Mouse (Mus musculus) hindbrain, postnatal 0 days (tissue): ENCODE measurements at regions not wholly inside any gene's neighbourhood (a gene's known extent, or its start where the extent isn't known, plus 50 kb on each side); places are given as distances from the start of the nearest gene placed in this dataset.

Experiments
- ATAC-seq: fragments of 200-750 bp; cut with Nextera tagmentation; 2 replicates; pipeline ENCODE4 v1.8.0; 2017; ENCODE audit warnings: mild to moderate bottlenecking, moderate TSS enrichment, moderate library complexity
- DNase-seq: peaks from one replicate; pipeline ENCODE4 v3.0.0-alpha.2; 2015; ENCODE audit warnings: low spot score
- H3K27ac ChIP-seq: fragments of 300-500 bp; sonication (generic); 2 replicates; pipeline ENCODE4 v1.5.1; 2014; ENCODE audit warnings: mild to moderate bottlenecking
- H3K27me3 ChIP-seq: fragments of 300-500 bp; sonication (generic); 2 replicates; pipeline ENCODE4 v1.6.1; 2014; ENCODE audit warnings: low read length, mixed read lengths; ENCODE audit not compliant: insufficient read depth
- H3K36me3 ChIP-seq: fragments of 300-500 bp; sonication (generic); 2 replicates; pipeline ENCODE4 v1.6.1; 2014; ENCODE audit warnings: low read length, mixed read lengths; ENCODE audit not compliant: insufficient read depth
- H3K4me1 ChIP-seq: fragments of 300-500 bp; sonication (generic); 2 replicates; pipeline ENCODE4 v1.6.1; 2014; ENCODE audit warnings: antibody characterized with exemption, low read length, mixed read lengths; ENCODE audit not compliant: insufficient read depth
- H3K4me2 ChIP-seq: fragments of 300-500 bp; sonication (generic); 2 replicates; pipeline ENCODE4 v1.6.1; 2014; ENCODE audit warnings: low read depth, mild to moderate bottlenecking, low read length, moderate library complexity, mixed read lengths
- H3K4me3 ChIP-seq: fragments of 300-500 bp; sonication (generic); 2 replicates; pipeline ENCODE4 v1.5.1; 2014; ENCODE audit warnings: low read length
- H3K9ac ChIP-seq: fragments of 300-500 bp; sonication (generic); replicated peaks from 2 replicates; pipeline ENCODE4 v1.6.1; 2014; ENCODE audit warnings: mild to moderate bottlenecking, low read length, moderate library complexity, mixed read lengths
- H3K9me3 ChIP-seq: fragments of 300-500 bp; sonication (generic); 2 replicates; pipeline ENCODE4 v1.6.1; 2016; ENCODE audit warnings: low read length, mixed read lengths
- CTCF ChIP-seq: IDR thresholded peaks from 2 replicates; pipeline ENCODE4 v1.5.1; 2016; ENCODE audit warnings: antibody characterized with exemption, control low read depth, low read depth
- WGBS: fragments of 180-500 bp; shearing (Covaris S2); extraction: QIAGEN DNeasy Blood & Tissue Kit; methylation state at CpG from one replicate; pipeline ENCODE4 v1.1.7; 2014; 5-methylcytosine and 5-hydroxymethylcytosine counted together

- Histone ChIP-seq H3K4me2 (no peak overlapping the region), H3K4me3 (no peak overlapping the region), H3K27me3 (peaks cover 22% of the 10 kb centered on the region), H3K9me3 (no peaks in the 10 kb centered on the region), H3K4me1 (0 out of 2 replicates have a peak, but pooled peaks cover 4% of the 10 kb centered on the region), H3K36me3 (no peaks in the 10 kb centered on the region), H3K27ac (no peak overlapping the region), H3K9ac (no peak overlapping the region)
- DNase-seq (no peak), ATAC-seq (no peak)
- WGBS, result 48% methylated on average over 11 of the region's 11 CpGs
- no peak for TF ChIP-seq CTCF
Measured at GRCm38 (mm10) chr5:106557733-106558132, 51.2 kb upstream of the Gm17304 start.

DNA sequence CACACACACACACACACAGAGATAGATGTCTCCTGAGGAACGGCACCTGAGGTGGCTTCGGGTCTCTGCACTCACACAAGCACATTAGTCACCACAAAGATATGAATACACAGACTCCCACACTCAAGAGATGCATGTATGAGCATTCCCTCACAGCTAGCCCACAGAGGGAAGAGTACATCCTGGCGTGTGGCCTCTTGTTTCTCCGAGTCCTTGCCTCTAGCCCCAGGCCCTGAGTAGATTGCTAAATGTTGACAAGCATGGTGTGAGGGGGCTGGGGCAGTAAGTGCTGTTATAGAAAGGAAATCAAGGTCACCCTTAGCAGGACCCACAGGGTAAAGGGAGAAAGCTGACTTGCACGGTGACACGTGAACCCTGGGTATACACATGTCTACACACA, 69.6 kb upstream of the Gm17304 start:
- no peak overlapping the region for H3K4me3 ChIP-seq
- no peak for TF ChIP-seq CTCF
- H3K36me3 ChIP-seq, result no peaks in the 10 kb centered on the region
- DNase-seq (no peak), ATAC-seq (no peak)
- no peaks in the 10 kb centered on the region for H3K4me1 ChIP-seq
- no peak overlapping the region for H3K27ac ChIP-seq
- H3K27me3 ChIP-seq, result no peaks in the 10 kb centered on the region
- H3K9me3 ChIP-seq, result no peaks in the 10 kb centered on the region
- 78% methylated on average over 6 of the region's 6 CpGs for WGBS
- H3K4me2 ChIP-seq, result no peak overlapping the region
- H3K9ac ChIP-seq, result no peak overlapping the region

GRCm38 (mm10) chr5:106537153-106537552, 71.7 kb upstream of the Gm17304 start:
- no peak for TF ChIP-seq CTCF
- no peaks in the 10 kb centered on the region for H3K4me1 ChIP-seq

GRCm38 (mm10) chr5:106536068-106536467, 72.8 kb upstream of the Gm17304 start:
- Histone ChIP-seq H3K4me2 (no peak overlapping the region), H3K9me3 (no peaks in the 10 kb centered on the region), H3K4me3 (no peak overlapping the region), H3K36me3 (no peaks in the 10 kb centered on the region), H3K27ac (no peak overlapping the region), H3K9ac (no peak overlapping the region), H3K27me3 (no peaks in the 10 kb centered on the region), H3K4me1 (no peaks in the 10 kb centered on the region)
- TF ChIP-seq CTCF, result no peak
- ATAC-seq (no peak), DNase-seq (no peak)
- WGBS, result 60% methylated on average over 5 of the region's 5 CpGs

More at GRCm38 (mm10) chr5:106537153-106537552, 71.7 kb upstream of the Gm17304 start:
- Histone ChIP-seq H3K4me2 (no peak overlapping the region), H3K4me3 (no peak overlapping the region), H3K9me3 (no peaks in the 10 kb centered on the region), H3K27me3 (no peaks in the 10 kb centered on the region), H3K27ac (no peak overlapping the region), H3K9ac (no peak overlapping the region), H3K36me3 (no peaks in the 10 kb centered on the region)
- DNase-seq, result no peak
- no peak for ATAC-seq
- WGBS, result 22% methylated on average over 6 of the region's 6 CpGs

GRCm38 (mm10) chr5:106528811-106529210, 70.8 kb upstream of the Barhl2 start:
- ATAC-seq (no peak), DNase-seq (no peak)
- Histone ChIP-seq H3K4me1 (no peaks in the 10 kb centered on the region), H3K4me2 (no peak overlapping the region), H3K27me3 (no peaks in the 10 kb centered on the region), H3K36me3 (no peaks in the 10 kb centered on the region), H3K9me3 (no peaks in the 10 kb centered on the region), H3K4me3 (no peak overlapping the region), H3K27ac (no peak overlapping the region), H3K9ac (no peak overlapping the region)
- TF ChIP-seq CTCF, result no peak
- 66% methylated on average over 8 of the region's 8 CpGs for WGBS

- H3K9ac ChIP-seq, result no peak overlapping the region
- no peaks in the 10 kb centered on the region for H3K9me3 ChIP-seq
- DNase-seq (peak; percentile 18), ATAC-seq (no peak)
- H3K36me3 ChIP-seq, result no peaks in the 10 kb centered on the region
- no peaks in the 10 kb centered on the region for H3K4me1 ChIP-seq
- H3K27me3 ChIP-seq, result no peaks in the 10 kb centered on the region
- 39% methylated on average over 14 of the region's 14 CpGs for WGBS
- no peak overlapping the region for H3K27ac ChIP-seq
- no peak overlapping the region for H3K4me3 ChIP-seq
- H3K4me2 ChIP-seq, result no peak overlapping the region
- no peak for TF ChIP-seq CTCF
Measured at GRCm38 (mm10) chr5:106527364-106527985, 69.5 kb upstream of the Barhl2 start.

GRCm38 (mm10) chr5:106512423-106513089, 54.6 kb upstream of the Barhl2 start:
- Histone ChIP-seq H3K27me3 (no peaks in the 10 kb centered on the region), H3K36me3 (no peaks in the 10 kb centered on the region), H3K4me1 (no peaks in the 10 kb centered on the region), H3K4me3 (no peak overlapping the region), H3K9ac (no peak overlapping the region), H3K9me3 (no peaks in the 10 kb centered on the region), H3K4me2 (no peak overlapping the region), H3K27ac (no peak overlapping the region)
- no peak for TF ChIP-seq CTCF
- DNase-seq, result peak; percentile 79
- WGBS, result 38% methylated on average over 7 of the region's 7 CpGs
- peak; percentile 86 for ATAC-seq
